Comparison of ENCODE assay signal across 20 mouse cellular contexts in the genomic region with DNA sequence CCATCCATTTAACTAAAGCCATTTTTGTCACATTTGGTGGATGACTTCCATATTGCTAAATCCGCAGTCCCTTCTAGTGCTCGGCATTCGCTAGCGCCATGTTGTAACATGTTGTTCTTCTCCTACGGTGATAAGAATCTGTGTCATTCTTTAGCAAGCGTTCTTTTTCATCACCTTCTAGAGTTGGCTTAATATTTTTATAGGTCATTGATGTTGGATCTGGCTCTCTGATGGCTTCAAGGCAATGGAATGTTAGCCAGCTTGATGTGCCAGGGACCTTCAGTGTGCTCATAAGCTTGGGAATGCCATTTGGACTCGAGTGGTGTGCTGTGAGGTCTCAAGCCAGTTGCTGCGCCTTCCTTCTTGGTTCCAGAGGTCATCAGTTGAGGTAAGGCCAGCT. TPM values are rescaled to one million over a fixed set of nuclear protein-coding genes. Genes with fewer than 3 reads are reported as not detected.
A peak's percentile ranks its signal among the peaks of the same experiment; 100 is the strongest.
DNase-seq lines count a peak whose midpoint lies in the region; TF ChIP-seq lines count a peak whose summit lies in the region.
"Had no signal": no experiment of that assay in that cellular context is flagged by ENCODE, and none has a peak within 500 bp of the region (broad histone marks: within the 10 kb centered on the region; RNA-seq: fewer than 3 reads in every experiment).

No protein-coding gene starts in this region.

- TF ChIP-seq POLR2A in small intestine, adult 2 months (IDR thresholded peaks at IDR 0.05; ENCODE audit: low read depth, low read length) = no peak

- H3K4me3 ChIP-seq in small intestine, adult 2 months (ENCODE audit: low read depth, low read length) = no peak overlapping the region

- peak; percentile 81 for DNase-seq in fat pad, adult 2 months (ENCODE audit: extremely low read depth, low read depth, low spot score)
- DNase-seq in gonadal fat pad, adult 2 months (ENCODE audit: low read depth) = peak; percentile 59
- no peak for DNase-seq in heart, adult 9 months (ENCODE audit: low spot score in 2 of 2)
- DNase-seq in left cerebral cortex, adult 9 months (ENCODE audit: low spot score in 2 of 2) = no peak
- DNase-seq in adrenal gland, postnatal 10 days = no peak
- DNase-seq: adrenal gland, adult 2 months; adrenal gland, adult 8-10 months; adrenal gland, postnatal 14 days; adrenal gland, postnatal 25 days; adrenal gland, postnatal 36 days; B cell, adult 2 months; cerebellum, adult 11 months; cerebellum, adult 11-12 months; cerebellum, adult 18-20 months; cerebellum, adult 2 months had no signal

- H3K27ac ChIP-seq in small intestine, adult 2 months (ENCODE audit: insufficient read depth, low read depth, low read length) = peak overlapping the region; percentile 20; the same call in 1 of the 2 replicates

- peaks cover 14% of the 10 kb centered on the region for H3K4me1 ChIP-seq in small intestine, adult 2 months (ENCODE audit: control insufficient read depth, insufficient read depth, insufficient read length, low read length)

- H3K36me3 ChIP-seq in small intestine, adult 2 months (ENCODE audit: control insufficient read depth, insufficient read depth, low read length) = no peaks in the 10 kb centered on the region
- H3K36me3 ChIP-seq: G1E had no signal

- WGBS in small intestine, adult 2 months = 92% methylated on average over 8 of the region's 8 CpGs

- no peaks in the 10 kb centered on the region for H3K27me3 ChIP-seq in small intestine, adult 2 months (ENCODE audit: control insufficient read depth, insufficient read depth, low read length)
- H3K27me3 ChIP-seq: CH12.LX, Patski had no signal

- no peak for TF ChIP-seq CTCF in small intestine, adult 2 months (IDR thresholded peaks at IDR 0.05; ENCODE audit: extremely low read depth, insufficient read length, insufficient replicate concordance, low read depth, low read length)

RNA-seq across cellular contexts. Expression of a gene that starts 3.2 kb away (rescaled TPM):
- 0.93 and 1.7 TPM in 2 replicates for polyA plus RNA-seq in gonadal fat pad, adult 2 months (2012; rRNA removed)
- 1.5 and 3.7 TPM in 2 replicates for polyA plus RNA-seq in small intestine, adult 2 months (2012; rRNA removed)
- 1 to 10 TPM; 2.3 to 2.4 TPM for total RNA-seq in adrenal gland, postnatal 10 days (2021)
- total RNA-seq: MEL had no signal
- polyA plus RNA-seq: G1E had no signal

RNA-seq across cellular contexts. Expression of a gene that starts 52.4 kb away (rescaled TPM):
- 5.1 and 5.8 TPM in 2 replicates for polyA plus RNA-seq in gonadal fat pad, adult 2 months (2012; rRNA removed)
- polyA plus RNA-seq in small intestine, adult 2 months (2012; rRNA removed) = 3.2 and 5.0 TPM in 2 replicates
- 10 to 100 TPM; 11.5 to 13.3 TPM for total RNA-seq in adrenal gland, postnatal 10 days (2021)

RNA-seq across cellular contexts. Expression of a gene that starts 52.5 kb away (rescaled TPM):
- 4.8 and 11.2 TPM in 2 replicates for polyA plus RNA-seq in gonadal fat pad, adult 2 months (2012; rRNA removed)
- polyA plus RNA-seq in small intestine, adult 2 months (2012; rRNA removed) = 0.84 and 0.94 TPM in 2 replicates
- 10 to 100 TPM; 30.4 to 37.3 TPM for total RNA-seq in adrenal gland, postnatal 10 days (2021)

Comparison
In these comparisons a context has a peak if more than half of its experiments do, and no peak if none do; other contexts are left out.
1. DNase-seq: peak in fat pad, adult 2 months (single experiment) and gonadal fat pad, adult 2 months (single experiment); none in heart, adult 9 months (0 of 2), left cerebral cortex, adult 9 months (0 of 2) and adrenal gland, postnatal 10 days (single experiment).